Mouse (Mus musculus): ENCODE results near the gene 4930432K21Rik.

4930432K21Rik gene

GRCm38 (mm10) chr8:84202938-84203917 is 55.4 kb downstream of the 4930432K21Rik start:
- intact Hi-C loops (cut with DNase I), result no loop called here

DNA sequence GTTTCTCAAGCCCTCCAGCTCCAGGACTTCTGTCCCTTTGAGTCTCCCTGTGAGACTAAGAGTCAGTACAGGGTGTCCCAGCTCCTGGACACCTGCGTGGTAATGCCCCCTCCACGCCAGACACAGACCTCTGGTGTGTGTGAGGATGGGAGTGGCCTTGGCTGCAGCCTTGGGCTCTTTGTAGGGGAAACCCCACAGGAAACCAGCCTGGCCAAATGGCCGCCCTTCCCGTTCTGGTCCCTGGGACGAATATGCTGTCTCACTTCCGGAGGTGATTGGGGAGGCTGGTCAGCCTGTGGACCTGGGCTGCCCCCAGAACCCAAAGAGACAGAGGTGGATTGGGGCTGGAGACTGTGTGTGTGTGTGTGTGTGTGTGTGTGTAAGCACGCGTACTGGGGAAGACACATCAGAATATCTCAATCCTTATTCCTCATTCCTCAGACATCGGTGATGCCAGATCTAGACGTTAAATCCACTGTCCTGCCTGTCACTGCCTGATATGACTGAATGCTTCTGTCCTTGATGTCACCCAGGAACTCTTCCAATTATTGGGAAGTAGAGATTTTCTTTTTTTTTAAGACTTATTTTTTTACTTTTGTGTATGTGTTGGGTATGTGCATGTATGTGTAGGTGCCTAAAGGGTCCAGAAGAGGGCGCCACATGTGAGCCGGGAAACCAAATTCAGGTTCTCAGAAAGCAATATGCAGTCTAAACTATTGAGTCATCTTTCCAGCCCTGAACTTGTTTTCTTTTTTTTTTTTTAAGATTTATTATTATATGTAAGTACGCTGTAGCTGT is 56.3 kb downstream of the 4930432K21Rik start:
- intact Hi-C loops (cut with DNase I), result no loop called here

GRCm38 (mm10) chr8:84205073-84205472 is 57.2 kb downstream of the 4930432K21Rik start:
- intact Hi-C loops (cut with DNase I), result no loop called here

- intact Hi-C loops (cut with DNase I), result no loop called here
Measured at GRCm38 (mm10) chr8:84206666-84207065, 58.8 kb downstream of the 4930432K21Rik start.

DNA sequence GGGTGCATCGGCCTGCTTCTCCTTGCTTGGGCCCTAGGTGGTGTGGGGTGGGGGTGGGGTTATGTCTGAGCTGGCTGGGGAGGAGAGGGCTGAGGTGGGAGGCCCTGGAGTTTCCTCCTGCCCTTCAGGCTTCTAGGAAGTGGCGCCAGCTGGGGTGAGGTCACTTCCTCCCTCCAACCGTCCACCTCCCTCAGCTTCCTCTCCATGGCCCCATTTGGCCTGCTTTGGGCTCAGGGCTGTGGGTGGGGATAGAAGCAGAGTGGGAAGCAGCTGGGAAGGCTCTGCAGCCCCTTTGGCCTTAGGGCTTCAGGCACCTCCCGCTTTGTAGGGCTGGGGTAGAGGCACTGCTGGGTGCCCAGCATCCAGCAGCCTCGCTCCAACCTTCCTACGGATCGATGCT is 60.0 kb downstream of the 4930432K21Rik start:
- intact Hi-C loops (cut with DNase I), result no loop called here

- intact Hi-C loops (cut with DNase I), result no loop called here
Measured at GRCm38 (mm10) chr8:84208381-84209380, 60.9 kb downstream of the 4930432K21Rik start.

GRCm38 (mm10) chr8:84210167-84210791 is 62.5 kb downstream of the 4930432K21Rik start:
- intact Hi-C loops (cut with DNase I), result loop anchor here (1.0 kb wide), 1 partner anchor 24 kb away; no protein-coding TSS in a partner anchor

DNA sequence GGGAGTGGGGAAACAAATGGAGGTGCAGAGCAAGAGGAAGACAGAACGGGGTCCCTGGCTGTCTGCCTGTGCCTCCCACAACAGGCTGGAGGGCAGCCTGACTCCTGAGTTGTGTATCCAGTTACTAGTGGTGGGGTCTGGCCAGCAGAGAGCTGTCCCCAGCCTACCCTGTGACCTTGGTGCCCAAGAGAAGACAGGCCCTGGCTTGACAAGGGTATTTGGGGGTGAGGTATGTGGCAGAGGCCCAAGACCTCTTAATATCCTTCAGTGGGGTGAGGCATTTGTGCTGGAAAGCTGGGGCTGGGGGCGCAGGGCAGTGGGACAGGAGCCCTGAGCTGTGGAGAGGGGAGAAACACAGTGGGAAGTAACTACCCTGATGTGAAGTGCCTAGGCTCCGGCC is 63.4 kb downstream of the 4930432K21Rik start:
- intact Hi-C loops (cut with DNase I), result no loop called here

- intact Hi-C loops (cut with DNase I), result no loop called here
Measured at GRCm38 (mm10) chr8:84211881-84212563, 64.2 kb downstream of the 4930432K21Rik start.

- intact Hi-C loops (cut with DNase I), result no loop called here
Measured at GRCm38 (mm10) chr8:84213277-84213676, 65.5 kb downstream of the 4930432K21Rik start.

- intact Hi-C loops (cut with DNase I), result no loop called here
Measured at GRCm38 (mm10) chr8:84217206-84217605, 69.4 kb downstream of the 4930432K21Rik start.

DNA sequence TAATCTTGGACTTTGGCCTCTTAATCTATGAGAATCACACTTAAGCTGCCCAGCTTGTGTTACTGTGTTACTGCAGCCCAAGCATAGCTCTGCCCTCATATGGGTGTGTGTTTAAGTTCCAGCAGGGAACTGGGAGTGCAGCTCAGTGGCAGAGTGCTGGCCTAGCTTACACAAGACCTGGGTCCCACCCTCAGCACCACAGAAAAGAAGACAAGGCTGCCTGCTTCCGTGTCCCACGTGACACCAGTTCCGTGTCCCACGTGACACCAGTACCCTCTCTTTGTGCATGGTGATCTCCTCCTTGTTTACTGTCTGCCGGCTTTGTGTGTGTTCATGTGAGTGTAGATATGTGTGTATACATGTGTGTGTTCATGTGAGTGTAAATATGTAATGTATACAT is 70.3 kb downstream of the 4930432K21Rik start:
- intact Hi-C loops (cut with DNase I), result no loop called here

DNA sequence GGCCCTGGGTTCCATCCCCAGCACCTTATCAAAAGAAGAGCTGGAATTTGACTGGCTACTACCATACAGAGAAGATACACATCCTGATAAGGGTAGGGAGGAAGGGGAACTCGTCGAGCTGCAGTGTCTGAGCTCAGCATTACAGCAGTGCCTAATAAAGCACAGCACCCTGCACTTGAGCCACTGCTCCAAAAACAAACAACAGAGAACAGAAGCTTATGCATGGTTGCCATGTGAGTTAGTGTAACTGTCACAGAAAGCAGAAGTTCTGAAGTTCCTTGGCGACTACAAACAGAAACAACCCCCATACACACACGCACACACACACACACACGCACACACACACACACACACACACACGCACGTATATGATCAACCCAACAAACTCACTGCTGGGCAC is 72.3 kb downstream of the 4930432K21Rik start:
- intact Hi-C loops (cut with DNase I), result no loop called here

Small RNAs within 50 kb of the gene (microRNA-seq; reads per million reads assigned to microRNA genes)
- 0 reads per million in 2 experiments for gene Gm25110
- gene Mir181c, result 702 to 834 reads per million in 2 experiments
- 733 to 872 reads per million in 2 experiments for gene Mir181d
- 58,033 to 62,333 reads per million in 2 experiments for gene Mir23a
- 0 reads per million in 2 experiments for gene Mir24-2
- gene Mir27a, result 794 to 964 reads per million in 2 experiments
- gene Mir3074-2, result 0 reads per million in 2 experiments
